In genomic region chr2:173235435-173236332, GRCm38 (mm10) we compare ENCODE assay signal across 9 mouse cellular contexts. TPM values are rescaled to one million over a fixed set of nuclear protein-coding genes. Genes with fewer than 3 reads are reported as not detected.
DNase-seq lines count a peak whose midpoint lies in the region; ATAC-seq and TF ChIP-seq lines count a peak whose summit lies in the region.
"Had no signal": no experiment of that assay in that cellular context is flagged by ENCODE, and none has a peak within 500 bp of the region (broad histone marks: within the 10 kb centered on the region; RNA-seq: fewer than 3 reads in every experiment).

No protein-coding gene starts in this region.

- H3K4me2 ChIP-seq in lung, embryonic 15.5 days: no peak overlapping the region; the same call in 1 of the 2 replicates
- H3K4me2 ChIP-seq in hindbrain, embryonic 15.5 days: no peak overlapping the region
- H3K4me2 ChIP-seq in neural tube, embryonic 14.5 days (ENCODE audit: low read depth, low read length): no peak overlapping the region

- no peak overlapping the region for H3K4me3 ChIP-seq in heart, embryonic 10.5 days
- no peak overlapping the region for H3K4me3 ChIP-seq in lung, embryonic 15.5 days
- no peak overlapping the region for H3K4me3 ChIP-seq in hindbrain, embryonic 15.5 days
- H3K4me3 ChIP-seq in neural tube, embryonic 14.5 days (ENCODE audit: low read depth, low read length): no peak overlapping the region
- no peak overlapping the region for H3K4me3 ChIP-seq in thymus, adult 2 months (ENCODE audit: control insufficient read depth, insufficient read depth, low read length)
- H3K4me3 ChIP-seq in gastrocnemius, adult 2 months: no peak overlapping the region

- H3K36me3 ChIP-seq in heart, embryonic 10.5 days: peaks cover 27% of the 10 kb centered on the region
- H3K36me3 ChIP-seq in lung, embryonic 15.5 days: peaks cover 15% of the 10 kb centered on the region
- H3K36me3 ChIP-seq in hindbrain, embryonic 15.5 days: no peaks in the 10 kb centered on the region
- H3K36me3 ChIP-seq in neural tube, embryonic 14.5 days (ENCODE audit: control insufficient read depth, insufficient read depth, low read length): no peaks in the 10 kb centered on the region
- H3K36me3 ChIP-seq in thymus, adult 2 months (ENCODE audit: control insufficient read depth, insufficient read depth, low read length): no peaks in the 10 kb centered on the region

- no peak overlapping the region for H3K9ac ChIP-seq in lung, embryonic 15.5 days
- no peak overlapping the region for H3K9ac ChIP-seq in hindbrain, embryonic 15.5 days
- no peak overlapping the region for H3K9ac ChIP-seq in neural tube, embryonic 14.5 days (replicated peaks; ENCODE audit: low read depth, low read length)

- intact Hi-C loops in heart, postnatal 14 days (cut with DNase I): no loop called here
- intact Hi-C loops in gastrocnemius, adult 2 months (cut with DNase I): no loop called here

- peak; percentile 78 for ATAC-seq in lung, embryonic 15.5 days (ENCODE audit: borderline replicate concordance, extremely low read depth, low FRiP score, low TSS enrichment)
- peak; percentile 24; the same call in 1 of the 2 replicates for ATAC-seq in hindbrain, embryonic 15.5 days (ENCODE audit: low FRiP score, low read depth)
- peak; percentile 41; the same call in 1 of the 2 replicates for ATAC-seq in neural tube, embryonic 14.5 days (ENCODE audit: low read depth)

- TF ChIP-seq POLR2A in thymus, adult 2 months (IDR thresholded peaks at IDR 0.05; ENCODE audit: control insufficient read depth, extremely low read depth, insufficient read depth, low read length, poor library complexity): no peak

- no peaks in the 10 kb centered on the region for H3K9me3 ChIP-seq in heart, embryonic 10.5 days
- no peaks in the 10 kb centered on the region for H3K9me3 ChIP-seq in lung, embryonic 15.5 days
- no peaks in the 10 kb centered on the region for H3K9me3 ChIP-seq in hindbrain, embryonic 15.5 days
- no peaks in the 10 kb centered on the region for H3K9me3 ChIP-seq in neural tube, embryonic 14.5 days (ENCODE audit: control insufficient read depth, low read length)

- no peak for DNase-seq in heart, embryonic 10.5 days (ENCODE audit: low spot score)
- no peak for DNase-seq in heart, postnatal 14 days
- no peak for DNase-seq in lung, adult 18-20 months
- DNase-seq in thymus, adult 2 months: no peak
- DNase-seq in gastrocnemius, adult 2 months: no peak
- DNase-seq: adrenal gland, postnatal 10 days had no signal

- H3K27ac ChIP-seq in heart, embryonic 10.5 days: peak overlapping the region; percentile 31; the same call in 1 of the 2 replicates
- H3K27ac ChIP-seq in lung, embryonic 15.5 days: peak overlapping the region; percentile 76
- H3K27ac ChIP-seq in hindbrain, embryonic 15.5 days (replicated peaks): 0 out of 2 replicates have a peak overlapping the region, but pooled peaks have one; percentile 14
- no peak overlapping the region; the same call in 1 of the 2 replicates for H3K27ac ChIP-seq in neural tube, embryonic 14.5 days (ENCODE audit: low read depth, low read length)
- H3K27ac ChIP-seq in thymus, adult 2 months (ENCODE audit: control insufficient read depth, insufficient read depth, low read length): no peak overlapping the region
- no peak overlapping the region for H3K27ac ChIP-seq in gastrocnemius, adult 2 months

- peaks cover 19% of the 10 kb centered on the region for H3K27me3 ChIP-seq in heart, embryonic 10.5 days (ENCODE audit: insufficient read depth, poor library complexity, severe bottlenecking)
- no peaks in the 10 kb centered on the region for H3K27me3 ChIP-seq in lung, embryonic 15.5 days
- no peaks in the 10 kb centered on the region for H3K27me3 ChIP-seq in hindbrain, embryonic 15.5 days
- no peaks in the 10 kb centered on the region for H3K27me3 ChIP-seq in neural tube, embryonic 14.5 days (ENCODE audit: control insufficient read depth, insufficient read depth, low read length)
- H3K27me3 ChIP-seq in thymus, adult 2 months (ENCODE audit: control insufficient read depth, insufficient read depth, low read length): no peaks in the 10 kb centered on the region

- TF ChIP-seq CTCF in thymus, adult 2 months (IDR thresholded peaks at IDR 0.05; ENCODE audit: borderline replicate concordance, control insufficient read depth, extremely low read depth, insufficient read depth, low read length, poor library complexity): no peak
- TF ChIP-seq CTCF in gastrocnemius, adult 2 months (IDR thresholded peaks at IDR 0.05): no peak

- WGBS in heart, embryonic 10.5 days: 52% methylated on average over 8 of the region's 8 CpGs
- WGBS in lung, embryonic 15.5 days: 60% methylated on average over 8 of the region's 8 CpGs
- 45% methylated on average over 8 of the region's 8 CpGs for whole genome bisulfite sequencing in hindbrain, embryonic 15.5 days
- WGBS in neural tube, embryonic 14.5 days: 50% methylated on average over 8 of the region's 8 CpGs
- 60% methylated on average over 8 of the region's 8 CpGs for WGBS in thymus, adult 2 months

- peaks cover 52% of the 10 kb centered on the region for H3K4me1 ChIP-seq in heart, embryonic 10.5 days
- H3K4me1 ChIP-seq in lung, embryonic 15.5 days: peaks cover 58% of the 10 kb centered on the region
- peaks cover 66% of the 10 kb centered on the region for H3K4me1 ChIP-seq in hindbrain, embryonic 15.5 days (replicated peaks)
- H3K4me1 ChIP-seq in neural tube, embryonic 14.5 days (ENCODE audit: control insufficient read depth, insufficient read depth, low read length): peaks cover 28% of the 10 kb centered on the region
- H3K4me1 ChIP-seq in thymus, adult 2 months (replicated peaks; ENCODE audit: control insufficient read depth, insufficient read depth, low read length): peaks cover 17% of the 10 kb centered on the region

RNA-seq across cellular contexts. Expression of gene Zbp1, which starts 17.0 kb away (rescaled TPM):
- polyA plus RNA-seq in heart, embryonic 10.5 days (2016; fragmentation: Nextera tagmentation; extraction: Ambion mirVana): not detected in 2 replicates
- total RNA-seq in heart, postnatal 14 days (2021): under 1 TPM; 0.31 to 0.44 TPM
- polyA plus RNA-seq in lung, embryonic 15.5 days (2015; fragmentation: Nextera tagmentation; extraction: Ambion mirVana): 0.43 and 0.95 TPM in 2 replicates
- polyA plus RNA-seq in hindbrain, embryonic 15.5 days (2015; fragmentation: Nextera tagmentation; extraction: Ambion mirVana): 0.25 and 1.6 TPM in 2 replicates
- polyA plus RNA-seq in neural tube, embryonic 14.5 days (2014; fragmentation: Nextera tagmentation; extraction: Ambion mirVana): 0.12 TPM in 1 of 2 replicates, not detected in the other
- polyA plus RNA-seq in thymus, adult 2 months (2012; rRNA removed): 58.6 and 63.7 TPM in 2 replicates
- total RNA-seq in gastrocnemius, adult 2 months (2021): not detected

RNA-seq across cellular contexts. Expression of gene Pmepa1, which starts 40.6 kb away (rescaled TPM):
- polyA plus RNA-seq in heart, embryonic 10.5 days (2016; fragmentation: Nextera tagmentation; extraction: Ambion mirVana): 1.4 and 1.9 TPM in 2 replicates
- 10 to 100 TPM; 32.4 to 32.5 TPM for total RNA-seq in heart, postnatal 14 days (2021)
- 7.3 and 7.7 TPM in 2 replicates for polyA plus RNA-seq in lung, embryonic 15.5 days (2015; fragmentation: Nextera tagmentation; extraction: Ambion mirVana)
- 4.4 and 5.0 TPM in 2 replicates for polyA plus RNA-seq in hindbrain, embryonic 15.5 days (2015; fragmentation: Nextera tagmentation; extraction: Ambion mirVana)
- polyA plus RNA-seq in neural tube, embryonic 14.5 days (2014; fragmentation: Nextera tagmentation; extraction: Ambion mirVana): 5.6 and 6.8 TPM in 2 replicates
- 68.7 and 70.3 TPM in 2 replicates for polyA plus RNA-seq in thymus, adult 2 months (2012; rRNA removed)
- total RNA-seq in gastrocnemius, adult 2 months (2021): 10 to 100 TPM; 20.0 to 24.4 TPM

Comparison
In these comparisons a context has a peak if more than half of its experiments do, and no peak if none do; other contexts are left out.
1. H3K27ac ChIP-seq: peak in heart, embryonic 10.5 days (single experiment), lung, embryonic 15.5 days (single experiment) and hindbrain, embryonic 15.5 days (single experiment); none in neural tube, embryonic 14.5 days (single experiment), thymus, adult 2 months (single experiment) and gastrocnemius, adult 2 months (single experiment).
2. ATAC-seq: peak in every context shown above with its lines; median percentile 78 in lung, embryonic 15.5 days; 41 in neural tube, embryonic 14.5 days; 24 in hindbrain, embryonic 15.5 days.
3. RNA of gene Zbp1, which starts 17.0 kb away (polyA plus RNA-seq): 58.6 to 63.7 TPM in thymus, adult 2 months; 0.43 to 0.95 TPM in lung, embryonic 15.5 days, 0.25 to 1.6 TPM in hindbrain, embryonic 15.5 days, 0.12 TPM in neural tube, embryonic 14.5 days and not detected in heart, embryonic 10.5 days; every median in the first group is over 10 times any median in the second.